Mouse (Mus musculus): Measurements from ENCODE around the gene Kcnj11.

DNA sequence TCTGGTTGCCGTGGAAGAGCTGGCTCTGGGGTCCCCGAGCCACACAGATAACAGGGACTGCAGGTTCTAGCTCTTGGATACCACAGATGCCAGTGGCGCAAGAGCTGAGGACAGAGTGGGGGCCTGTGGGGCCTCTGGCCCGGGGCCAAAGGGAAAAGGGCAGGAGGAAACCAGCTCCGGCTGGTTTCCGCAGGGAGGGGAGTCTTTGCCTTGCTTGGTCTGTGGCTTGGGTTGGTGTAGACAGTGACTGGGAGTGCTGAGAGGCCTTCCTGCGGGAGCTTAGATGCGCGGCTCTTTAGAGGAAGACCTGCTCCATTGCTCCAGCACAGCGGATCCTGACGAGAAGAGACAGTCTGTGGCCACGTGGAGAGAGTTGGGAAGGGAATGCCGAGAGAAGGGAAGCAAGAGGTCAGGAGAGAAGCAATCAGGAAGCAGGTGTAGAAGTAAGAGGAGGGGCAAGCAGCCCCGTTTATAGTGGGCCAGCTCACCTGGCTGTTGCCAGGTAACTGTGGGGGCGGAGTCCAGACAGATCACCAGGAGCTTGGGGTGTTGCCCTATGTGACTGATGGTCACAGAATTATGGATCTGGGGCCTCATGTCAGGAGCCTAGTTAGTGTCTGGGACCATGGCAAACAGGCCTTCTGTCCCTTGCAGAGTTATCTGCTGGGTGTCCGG, 15.6 kb downstream of the Kcnj11 start:
- no peak for TF ChIP-seq GATA1 (IDR thresholded peaks at IDR 0.05; ENCODE audit: borderline replicate concordance, low read length)
- TF ChIP-seq FLI1 (IDR thresholded peaks at IDR 0.05; ENCODE audit: low read length) = no peak
